Mouse (Mus musculus) ES-E14 (cell line): ENCODE measurements around the gene Fhl2.

Source experiments
- HCFC1 ChIP-seq: IDR thresholded peaks from 2 replicates; pipeline ENCODE4 v1.6.1; 2012; ENCODE audit warnings: low read length, inconsistent platforms, borderline replicate concordance; ENCODE audit not compliant: insufficient read depth
- MAFK ChIP-seq: IDR thresholded peaks from 2 replicates; pipeline ENCODE4 v1.6.1; 2014; ENCODE audit warnings: mild to moderate bottlenecking, low read depth, low read length, inconsistent platforms; ENCODE audit not compliant: insufficient read depth
- ZC3H11A ChIP-seq: IDR thresholded peaks from 2 replicates; pipeline ENCODE4 v1.6.1; 2012; ENCODE audit warnings: low read depth, mild to moderate bottlenecking, inconsistent platforms, low read length, borderline replicate concordance

GRCm38 (mm10) chr1:43224171-43224570 lies 27.4 kb upstream of the Fhl2 start:
- TF ChIP-seq HCFC1 = no peak
- no peak for TF ChIP-seq MAFK
- no peak for TF ChIP-seq ZC3H11A
